Mouse (Mus musculus): ENCODE data around the gene Sp100. TPM values are rescaled to one million over a fixed set of nuclear protein-coding genes. Genes with fewer than 3 reads are reported as not detected.

Gene Sp100
- polyA plus RNA-seq, 1 experiment from 2014 or later, result 0.48 TPM

- WGBS, result 86% methylated on average over 11 of the region's 11 CpGs
- H3K27me3 ChIP-seq (ENCODE audit: control insufficient read depth, insufficient read depth, low read length), result no peaks in the 10 kb centered on the region
- H3K27ac ChIP-seq, result no peak overlapping the region
- no peak overlapping the region for H3K4me3 ChIP-seq (replicated peaks; ENCODE audit: low read length)
- H3K9ac ChIP-seq, result no peak overlapping the region
- no peak for DNase-seq (ENCODE audit: low spot score)
- H3K36me3 ChIP-seq (replicated peaks; ENCODE audit: control insufficient read depth, insufficient read depth), result no peaks in the 10 kb centered on the region
- H3K4me2 ChIP-seq (replicated peaks), result no peak overlapping the region
- H3K4me1 ChIP-seq (replicated peaks; ENCODE audit: control insufficient read depth, insufficient read depth, low read length), result no peaks in the 10 kb centered on the region
- H3K9me3 ChIP-seq (ENCODE audit: control insufficient read depth, low read length), result no peaks in the 10 kb centered on the region
- ATAC-seq (ENCODE audit: low FRiP score), result no peak
These were observed 102.3 kb downstream of the Sp100 start for GRCm38 (mm10) chr1:85751932-85752680.

- WGBS, result 90% methylated on average over 6 of the region's 6 CpGs
- Histone ChIP-seq H3K4me2 (replicated peaks) (no peak overlapping the region), H3K9ac (no peak overlapping the region), H3K27ac (no peak overlapping the region), H3K27me3 (ENCODE audit: control insufficient read depth, insufficient read depth, low read length) (no peaks in the 10 kb centered on the region), H3K4me1 (replicated peaks; ENCODE audit: control insufficient read depth, insufficient read depth, low read length) (no peaks in the 10 kb centered on the region), H3K4me3 (replicated peaks; ENCODE audit: low read length) (no peak overlapping the region), H3K36me3 (replicated peaks; ENCODE audit: control insufficient read depth, insufficient read depth) (no peaks in the 10 kb centered on the region), H3K9me3 (ENCODE audit: control insufficient read depth, low read length) (no peaks in the 10 kb centered on the region)
- DNase-seq (ENCODE audit: low spot score), result no peak
- ATAC-seq (ENCODE audit: low FRiP score), result no peak
These were observed 107.9 kb downstream of the Sp100 start for GRCm38 (mm10) chr1:85757531-85758230.

GRCm38 (mm10) chr1:85758231-85758968, 108.6 kb downstream of the Sp100 start:
- 33% methylated on average over 14 of the region's 14 CpGs for WGBS
- ATAC-seq (ENCODE audit: low FRiP score) (no peak), DNase-seq (ENCODE audit: low spot score) (no peak)
- H3K9ac ChIP-seq, result no peak overlapping the region
- no peak overlapping the region for H3K4me2 ChIP-seq (replicated peaks)
- no peaks in the 10 kb centered on the region for H3K36me3 ChIP-seq (replicated peaks; ENCODE audit: control insufficient read depth, insufficient read depth)
- H3K9me3 ChIP-seq (ENCODE audit: control insufficient read depth, low read length), result no peaks in the 10 kb centered on the region
- H3K27ac ChIP-seq, result no peak overlapping the region
- no peaks in the 10 kb centered on the region for H3K4me1 ChIP-seq (replicated peaks; ENCODE audit: control insufficient read depth, insufficient read depth, low read length)
- H3K27me3 ChIP-seq (ENCODE audit: control insufficient read depth, insufficient read depth, low read length), result no peaks in the 10 kb centered on the region
- no peak overlapping the region for H3K4me3 ChIP-seq (replicated peaks; ENCODE audit: low read length)

- DNase-seq (ENCODE audit: low spot score), result no peak
- Histone ChIP-seq H3K27me3 (ENCODE audit: control insufficient read depth, insufficient read depth, low read length) (no peaks in the 10 kb centered on the region), H3K4me3 (replicated peaks; ENCODE audit: low read length) (no peak overlapping the region), H3K4me1 (replicated peaks; ENCODE audit: control insufficient read depth, insufficient read depth, low read length) (no peaks in the 10 kb centered on the region), H3K9me3 (ENCODE audit: control insufficient read depth, low read length) (no peaks in the 10 kb centered on the region), H3K27ac (no peak overlapping the region), H3K4me2 (replicated peaks) (no peak overlapping the region), H3K9ac (no peak overlapping the region), H3K36me3 (replicated peaks; ENCODE audit: control insufficient read depth, insufficient read depth) (no peaks in the 10 kb centered on the region)
- no peak for ATAC-seq (ENCODE audit: low FRiP score)
- 11% methylated on average over 1 of the region's 1 CpGs for WGBS
These were observed 109.1 kb downstream of the Sp100 start for GRCm38 (mm10) chr1:85758969-85759293.

Small RNA genes lying within 50 kb of the gene (microRNA-seq; reads per million reads assigned to microRNA genes)
- gene Mir8096, result not detected

Other genes with a start within 250 kb of the Sp100 start
- not detected in 2 replicates for gene G530012D18Rik, start 74.3 kb upstream of the Sp100 start, polyA plus RNA-seq (2014; fragmentation: Nextera tagmentation; extraction: Ambion mirVana)
- 0.40 and 0.63 TPM in 2 replicates for gene Sp110, start 51.2 kb upstream of the Sp100 start, polyA plus RNA-seq (2014; fragmentation: Nextera tagmentation; extraction: Ambion mirVana)
- 0.39 and 0.67 TPM in 2 replicates for gene Sp140, start 49.6 kb upstream of the Sp100 start, polyA plus RNA-seq (2014; fragmentation: Nextera tagmentation; extraction: Ambion mirVana)
- gene A630001G21Rik, start 128.7 kb downstream of the Sp100 start, polyA plus RNA-seq (2014; fragmentation: Nextera tagmentation; extraction: Ambion mirVana), result 0.19 and 0.27 TPM in 2 replicates
- gene Cab39, start 143.5 kb downstream of the Sp100 start, polyA plus RNA-seq (2014; fragmentation: Nextera tagmentation; extraction: Ambion mirVana), result 77.8 and 91.9 TPM in 2 replicates
- 124 and 127 TPM in 2 replicates for gene Itm2c, start 244.3 kb downstream of the Sp100 start, polyA plus RNA-seq (2014; fragmentation: Nextera tagmentation; extraction: Ambion mirVana)